Mouse (Mus musculus) skeletal muscle tissue, postnatal 0 days (tissue): Measurements from ENCODE around the gene Olfr94. TPM values are rescaled to one million over a fixed set of nuclear protein-coding genes. Genes with fewer than 3 reads are reported as not detected.

Experiments used
- polyA plus RNA-seq: library from polyadenylated mRNA; unstranded; fragments of >200 nt; fragmentation: Nextera tagmentation; extraction: Ambion mirVana; gene quantifications from 2 replicates; pipeline ENCODE4 v1.2.1, GENCODE M21; 2015

Olfr94 gene
- not detected in 2 replicates for polyA plus RNA-seq

GRCm38 (mm10) chr17:37200894-37201293, at the start of gene Olfr94:
Gene Olfr94, minus strand, starts transcription at chr17:37200994.

GRCm38 (mm10) chr17:37237230-37237629, 36.4 kb upstream of the Olfr94 start, which contains the start of gene Olfr97:
Gene Olfr97, minus strand, starts transcription at chr17:37237330.

GRCm38 (mm10) chr17:37219846-37220245, 19.1 kb upstream of the Olfr94 start, which contains the start of gene Olfr96:
Gene Olfr96, plus strand, starts transcription at chr17:37220146.

DNA sequence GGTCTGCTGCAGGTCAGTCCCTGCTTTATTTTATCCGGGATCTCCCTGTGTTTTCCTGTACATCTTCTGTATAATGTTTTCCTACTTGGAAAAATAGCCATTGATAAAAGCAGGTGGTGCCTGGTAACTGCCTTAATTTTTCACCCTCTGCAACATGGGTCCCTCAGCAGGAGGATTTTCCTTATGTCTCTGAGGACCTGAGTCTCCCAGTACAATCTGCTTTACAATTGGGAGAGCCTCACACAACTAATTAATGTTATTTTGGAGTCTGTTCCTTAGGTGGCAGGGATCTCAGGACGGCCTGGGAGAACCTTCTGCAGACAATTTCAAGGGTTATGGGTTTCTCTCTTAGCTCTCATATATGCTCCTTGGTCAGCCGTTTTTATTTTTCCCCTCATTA, 12.2 kb upstream of the Olfr94 start, which contains the start of gene Olfr95:
Gene Olfr95, minus strand, starts transcription at position 101 of the 400 bp plus-strand sequence.

GRCm38 (mm10) chr17:37193656-37194055, 7.1 kb downstream of the Olfr94 start, which contains the start of gene Ubd:
Gene Ubd, plus strand, starts transcription at chr17:37193892.

GRCm38 (mm10) chr17:37161394-37161793, 39.4 kb downstream of the Olfr94 start, which contains the start of gene Olfr93:
Gene Olfr93, minus strand, starts transcription at chr17:37161494.

Other genes starting within 250 kb of the Olfr94 start
- 77.5 and 78.4 TPM in 2 replicates for gene Ppp1r11, start 249.3 kb downstream of the Olfr94 start, polyA plus RNA-seq
- 37.6 and 40.9 TPM in 2 replicates for gene Znrd1, start 242.4 kb downstream of the Olfr94 start, polyA plus RNA-seq
- 7.9 and 10.3 TPM in 2 replicates for gene Znrd1as, start 242.4 kb downstream of the Olfr94 start, polyA plus RNA-seq
- not detected in 2 replicates for gene 2410137M14Rik, start 219.8 kb downstream of the Olfr94 start, polyA plus RNA-seq
- 0.15 TPM in 2 replicates for gene H2-M5, start 211.5 kb downstream of the Olfr94 start, polyA plus RNA-seq
- gene Zfp57, start 199.8 kb downstream of the Olfr94 start, polyA plus RNA-seq = 9.7 and 11.0 TPM in 2 replicates
- not detected in 2 replicates for gene Mog, start 177.6 kb downstream of the Olfr94 start, polyA plus RNA-seq
- gene Gabbr1, start 155.0 kb downstream of the Olfr94 start, polyA plus RNA-seq = 3.8 and 4.6 TPM in 2 replicates
- gene Olfr90, start 112.5 kb downstream of the Olfr94 start, polyA plus RNA-seq = not detected in 2 replicates
- not detected in 2 replicates for gene Olfr91, start 102.7 kb downstream of the Olfr94 start, polyA plus RNA-seq
- not detected in 2 replicates for gene Olfr92, start 80.9 kb downstream of the Olfr94 start, polyA plus RNA-seq
- gene Olfr93, start 39.5 kb downstream of the Olfr94 start, polyA plus RNA-seq = not detected in 2 replicates
- gene Ubd, start 7.1 kb downstream of the Olfr94 start, polyA plus RNA-seq = 0.61 TPM in 1 of 2 replicates, not detected in the other
- gene Olfr95, start 12.1 kb upstream of the Olfr94 start, polyA plus RNA-seq = not detected in 2 replicates
- gene Olfr96, start 19.2 kb upstream of the Olfr94 start, polyA plus RNA-seq = not detected in 2 replicates
- not detected in 2 replicates for gene Olfr97, start 36.3 kb upstream of the Olfr94 start, polyA plus RNA-seq
- gene Olfr98, start 62.8 kb upstream of the Olfr94 start, polyA plus RNA-seq = not detected in 2 replicates
- 2.7 and 3.8 TPM in 2 replicates for gene H2-M3, start 69.2 kb upstream of the Olfr94 start, polyA plus RNA-seq
- not detected in 2 replicates for gene Olfr99, start 82.5 kb upstream of the Olfr94 start, polyA plus RNA-seq
- gene Olfr101, start 103.3 kb upstream of the Olfr94 start, polyA plus RNA-seq = not detected in 2 replicates
- gene Olfr102, start 116.1 kb upstream of the Olfr94 start, polyA plus RNA-seq = not detected in 2 replicates
- not detected in 2 replicates for gene Olfr103, start 138.7 kb upstream of the Olfr94 start, polyA plus RNA-seq
- not detected in 2 replicates for gene Olfr104-ps, start 158.6 kb upstream of the Olfr94 start, polyA plus RNA-seq
- not detected in 2 replicates for gene Olfr105-ps, start 178.0 kb upstream of the Olfr94 start, polyA plus RNA-seq
- gene Olfr106-ps, start 189.4 kb upstream of the Olfr94 start, polyA plus RNA-seq = not detected in 2 replicates
- not detected in 2 replicates for gene Olfr107, start 198.2 kb upstream of the Olfr94 start, polyA plus RNA-seq
- not detected in 2 replicates for gene Olfr108, start 244.5 kb upstream of the Olfr94 start, polyA plus RNA-seq